Mouse (Mus musculus) thymus, adult 2 months (tissue): ENCODE data around the gene Fgf11.

ENCODE experiments used
- CTCF ChIP-seq: fragments of 200-500 bp; IDR thresholded peaks from 2 replicates; pipeline ENCODE4 v1.5.1; 2012; ENCODE audit warnings: mild to moderate bottlenecking, control low read depth, low read length, moderate library complexity, borderline replicate concordance; ENCODE audit not compliant: control insufficient read depth, poor library complexity, insufficient read depth; ENCODE audit errors: extremely low read depth
- POLR2A ChIP-seq: fragments of 200-500 bp; IDR thresholded peaks from 2 replicates; pipeline ENCODE4 v1.6.1; 2012; ENCODE audit warnings: mild to moderate bottlenecking, low read length, control low read depth, moderate library complexity; ENCODE audit not compliant: control insufficient read depth, poor library complexity, insufficient read depth; ENCODE audit errors: extremely low read depth

DNA sequence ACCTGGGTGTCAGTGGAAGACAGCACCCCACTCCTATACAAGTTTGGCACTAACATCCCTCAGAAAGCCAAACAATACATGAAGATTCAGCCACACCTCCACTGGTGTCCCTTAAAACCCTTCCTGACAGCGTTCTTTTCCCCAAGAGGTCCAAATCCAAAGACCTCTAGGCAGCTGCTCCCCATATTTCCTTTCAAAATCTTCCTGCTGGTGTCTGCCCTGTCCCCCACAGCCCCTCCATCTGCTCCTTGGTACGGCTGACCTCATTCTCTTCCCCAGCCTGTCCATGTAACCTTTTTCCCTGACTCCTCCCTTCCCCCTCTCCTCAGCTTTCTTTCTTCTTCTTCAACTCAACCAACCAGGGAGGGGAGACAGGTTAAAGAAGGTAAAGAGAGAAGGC, 21.8 kb upstream of the Fgf11 start:
- no peak for TF ChIP-seq POLR2A
- TF ChIP-seq CTCF = no peak
